Mouse (Mus musculus) gastrocnemius, adult 8-10 months (tissue): ENCODE results near the gene Fam192a. TPM values are rescaled to one million over a fixed set of nuclear protein-coding genes. Genes with fewer than 3 reads are reported as not detected.
A peak's percentile ranks its signal among the peaks of the same experiment; 100 is the strongest.

Experiments used
- DNase-seq, 2 experiments: peaks; one replicate each; pipeline ENCODE4 v3.0.0; 2022; ENCODE audit warnings: low spot score in 2 of 2
- total RNA-seq, 4 experiments: library from RNA; stranded (reverse); gene quantifications; 2 replicates each; pipeline ENCODE4 v1.2.4; 2022

Fam192a gene
- total RNA-seq, result 10 to 100 TPM; 16.9 to 23.1 (median 18.4) TPM

DNA sequence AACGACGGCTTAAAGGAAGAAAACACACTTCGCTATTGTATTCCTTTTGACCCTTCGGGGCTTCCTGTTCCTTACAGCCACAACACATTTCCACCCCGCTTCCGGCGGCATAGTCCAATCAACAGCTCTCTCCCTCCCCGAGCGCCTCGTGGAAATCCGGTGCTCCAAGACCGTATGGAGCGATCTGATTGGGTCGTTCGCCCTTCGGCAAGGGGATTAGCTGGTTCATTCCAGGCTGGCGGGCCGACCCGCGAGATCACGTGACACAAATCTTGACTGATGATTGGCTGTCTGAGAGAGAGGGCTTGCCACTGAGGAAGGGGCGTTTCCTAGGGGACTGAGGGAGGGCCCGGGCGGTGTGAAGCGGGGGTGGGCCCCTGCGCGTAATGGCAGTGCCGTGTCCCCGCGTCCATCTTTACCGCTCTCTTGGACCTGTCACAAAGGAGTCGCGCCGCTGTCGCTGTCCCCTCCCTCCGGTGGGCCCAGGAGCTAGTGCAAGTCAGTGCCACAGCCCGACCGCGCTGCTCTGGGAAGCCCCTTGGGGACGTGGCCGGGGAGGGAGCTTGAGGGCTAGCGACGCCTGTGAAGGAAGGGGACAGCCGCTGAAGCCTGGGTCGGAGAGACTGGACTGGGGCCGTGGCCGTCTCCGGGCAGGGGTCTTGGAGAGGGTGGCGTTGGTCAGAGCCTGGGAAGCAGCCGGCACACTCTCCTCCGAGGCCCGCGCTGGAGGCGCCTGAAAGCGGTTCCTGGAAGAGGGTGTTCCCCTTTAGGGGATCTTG lies at the start of gene Fam192a, which contains the start of gene Rspry1:
TSS of gene Fam192a (minus strand) at position 391 of the 779 bp plus-strand sequence.
TSS of gene Rspry1 (plus strand) at position 331 of the 779 bp plus-strand sequence.
- DNase-seq, result peak; percentile 99

DNA sequence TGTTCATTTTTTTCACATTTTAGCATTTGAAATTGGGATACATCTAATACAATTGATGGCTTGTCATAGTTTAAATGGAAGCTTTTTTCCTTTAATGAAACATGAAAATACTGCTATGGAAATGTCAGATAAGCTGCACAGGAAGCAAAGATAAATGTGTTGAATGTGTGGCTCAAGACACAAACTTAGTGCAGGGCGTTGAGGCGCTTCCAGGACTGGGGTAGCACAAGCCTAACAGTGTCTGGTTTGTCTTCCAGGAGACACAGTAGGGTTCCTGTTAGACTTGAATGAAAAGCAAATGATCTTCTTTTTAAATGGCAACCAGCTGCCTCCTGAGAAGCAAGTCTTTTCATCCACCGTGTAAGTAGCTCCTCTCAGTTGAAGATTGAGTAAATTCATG lies 47.7 kb upstream of the Fam192a start:
- DNase-seq, result no peak

DNA sequence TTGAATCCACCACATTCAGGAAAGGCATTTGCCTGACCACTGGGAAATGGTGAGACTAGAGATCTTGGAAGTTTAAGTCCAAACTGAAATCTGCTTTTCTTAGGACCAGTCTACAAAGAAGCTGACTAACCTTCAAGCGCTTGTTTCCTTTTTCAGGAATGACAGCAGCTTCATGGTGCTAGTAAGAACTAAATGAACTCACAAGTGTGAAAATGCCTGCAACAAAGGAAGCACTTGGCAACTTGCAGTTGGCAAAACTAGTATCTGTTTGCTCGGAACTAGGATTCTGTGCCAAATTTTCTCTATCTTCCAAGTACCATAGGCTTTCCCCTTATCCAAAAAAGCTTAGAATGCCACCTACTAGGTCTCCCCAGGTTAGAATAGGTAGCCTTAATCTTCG lies 44.4 kb upstream of the Fam192a start:
- DNase-seq, result no peak

DNA sequence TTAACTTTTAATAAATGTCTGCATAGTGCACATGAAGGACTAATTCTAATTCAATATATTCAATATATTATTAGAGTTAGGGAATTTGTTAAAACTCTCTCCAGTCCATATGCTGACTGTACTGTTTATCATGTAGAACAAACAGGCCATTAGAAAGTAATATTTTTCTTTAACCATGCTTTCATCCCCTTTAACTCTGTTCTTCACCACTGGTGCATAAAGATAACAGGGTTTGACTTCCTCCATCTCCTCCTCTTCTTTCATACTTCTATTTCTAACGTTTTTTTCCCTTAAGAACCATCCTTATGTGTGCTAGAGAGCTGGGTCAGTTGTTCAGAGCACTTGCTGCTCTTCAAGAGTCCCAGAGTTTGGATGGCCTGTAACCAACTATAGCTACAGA lies 43.4 kb upstream of the Fam192a start:
- DNase-seq, result no peak

DNA sequence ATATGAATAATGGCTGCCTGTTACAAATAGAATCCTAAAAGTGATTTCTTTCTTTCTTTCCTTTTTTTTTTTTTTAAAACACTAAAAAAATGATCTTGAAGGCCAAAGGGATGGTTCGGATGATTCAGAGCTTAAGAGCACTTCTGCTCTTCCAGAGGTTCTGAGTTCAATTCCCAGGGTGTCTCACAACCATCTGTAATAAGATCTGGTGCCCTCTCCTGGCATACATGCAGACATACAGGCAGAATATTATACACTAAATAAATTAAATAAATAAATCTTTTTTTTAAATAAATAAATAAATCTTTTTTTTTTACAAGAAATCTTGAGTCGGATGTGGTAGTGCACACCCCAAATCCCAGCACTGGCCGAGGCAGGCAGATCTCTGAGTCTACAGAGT lies 40.1 kb upstream of the Fam192a start:
- DNase-seq, result no peak

DNA sequence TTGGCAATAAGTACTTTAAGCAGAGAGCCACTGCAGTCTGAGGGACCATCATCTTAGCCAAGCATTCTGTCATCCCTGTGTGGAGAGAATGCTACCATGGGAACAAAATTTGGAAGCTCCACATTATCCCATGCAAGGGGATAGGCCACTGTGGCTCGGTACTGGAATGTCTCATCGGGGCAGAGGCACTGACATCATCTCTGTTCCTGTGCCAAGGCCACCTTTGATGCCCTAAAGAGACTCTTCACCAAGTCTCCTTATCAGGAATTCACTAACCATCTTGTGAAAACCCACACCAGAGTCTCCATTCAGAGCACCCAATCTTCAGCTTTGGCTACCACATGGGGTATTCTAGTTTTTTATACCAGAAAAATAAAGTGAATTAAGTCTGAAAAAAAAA lies 39.4 kb upstream of the Fam192a start:
- no peak for DNase-seq

DNA sequence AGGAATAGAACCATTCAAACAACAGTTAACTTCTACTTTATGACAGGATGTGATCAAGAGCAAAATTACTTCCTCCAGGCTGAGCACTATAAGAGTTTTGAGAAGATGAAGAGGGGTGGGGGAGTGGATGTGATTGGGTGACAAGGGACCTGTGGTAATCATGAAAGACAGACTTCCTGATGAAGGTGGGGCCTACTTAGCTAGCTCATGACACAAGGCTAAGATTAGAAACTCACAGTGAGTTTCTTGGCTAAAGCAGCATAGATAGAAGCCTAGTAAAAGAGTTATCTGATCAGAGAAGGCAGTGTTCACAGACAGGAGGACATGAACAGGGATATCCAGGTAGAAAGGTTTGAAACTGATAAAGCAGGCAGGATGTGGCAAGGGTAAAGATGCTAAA lies 32.4 kb upstream of the Fam192a start:
- no peak for DNase-seq

DNA sequence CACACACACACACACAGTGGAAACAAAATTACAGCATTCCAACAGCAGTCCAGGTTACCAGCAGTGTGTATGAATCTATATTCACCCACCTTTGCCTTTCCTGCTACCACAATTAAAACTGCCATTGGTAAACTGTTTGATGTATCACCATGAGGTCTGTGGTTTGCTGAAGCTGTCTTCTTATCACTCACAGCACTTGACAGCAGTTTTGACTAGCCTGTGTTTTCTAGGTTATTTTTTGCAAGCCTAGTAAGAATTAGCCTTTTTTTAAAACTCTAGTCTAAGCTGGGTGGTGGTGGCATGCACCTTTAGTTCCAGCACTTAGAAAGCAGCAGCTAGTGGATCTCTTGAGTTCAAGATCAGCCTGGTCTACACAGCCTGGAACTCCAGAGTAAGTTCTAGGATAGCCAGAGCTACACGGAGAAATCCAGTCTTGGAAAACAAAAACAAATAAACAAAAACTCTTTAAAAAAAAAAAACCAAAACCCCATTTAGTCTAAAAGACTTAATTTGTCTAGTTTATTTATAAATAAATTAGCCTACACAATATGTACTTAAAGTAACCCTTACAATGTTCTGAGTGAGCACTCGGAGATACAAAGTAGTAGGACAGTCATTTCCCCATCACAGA lies 31.9 kb upstream of the Fam192a start:
- no peak for DNase-seq

DNA sequence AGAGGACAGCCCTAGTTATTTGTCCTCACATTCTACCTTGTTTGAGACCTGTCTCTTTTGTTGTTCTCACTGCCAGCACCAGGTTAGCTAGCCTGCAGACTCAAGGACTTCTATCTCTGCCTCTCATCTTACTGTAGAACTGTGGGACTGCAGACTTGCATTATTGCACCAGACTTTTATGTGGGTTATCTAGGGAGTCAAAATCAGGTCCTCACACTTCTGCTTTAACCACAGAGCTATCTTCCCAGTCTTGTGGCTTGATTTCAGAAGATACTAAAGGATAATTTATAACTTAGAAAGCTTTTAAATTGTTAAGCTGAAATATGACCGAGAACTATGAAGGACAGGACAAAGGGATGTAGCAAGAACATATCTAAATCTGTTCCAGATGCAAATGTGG lies 23.1 kb upstream of the Fam192a start:
- DNase-seq, result no peak

DNA sequence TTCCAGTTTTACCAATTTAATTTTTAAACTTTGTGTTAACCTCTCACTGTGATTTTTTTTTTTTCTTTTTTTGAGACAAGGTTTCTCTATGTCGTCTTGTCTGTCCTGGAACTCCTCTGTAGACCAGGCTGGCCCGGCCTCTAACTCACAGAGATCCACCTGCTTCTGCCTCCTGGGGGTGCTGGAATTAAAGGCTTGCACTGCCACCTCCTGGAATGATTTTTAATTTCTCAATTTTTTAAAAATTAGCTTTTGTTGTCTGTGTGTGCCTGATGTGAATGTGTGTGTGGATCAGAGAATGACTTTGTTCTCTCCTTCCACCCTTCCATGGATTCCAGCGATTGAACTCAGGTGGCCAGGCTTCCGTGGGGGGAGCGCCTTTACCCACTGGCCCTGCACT lies 5.3 kb upstream of the Fam192a start:
- no peak for DNase-seq

DNA sequence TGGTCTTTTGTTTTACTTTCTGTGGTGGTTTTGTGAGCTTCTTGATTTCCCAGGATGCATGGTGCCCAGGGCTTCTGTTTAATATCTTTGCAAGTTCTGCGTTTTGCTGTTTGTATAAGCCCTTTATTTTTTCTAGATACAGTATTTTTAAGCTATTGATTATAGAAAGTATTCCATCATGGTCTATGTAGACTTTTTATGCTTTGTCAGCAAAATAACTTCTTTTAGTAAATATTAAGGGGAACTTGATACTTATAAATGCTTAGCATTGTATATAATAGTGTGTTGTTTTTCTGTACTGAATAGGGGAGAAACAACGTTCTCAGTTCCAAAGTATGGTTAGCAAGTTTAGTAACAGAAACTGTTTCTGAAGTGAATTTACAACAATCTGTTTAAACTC lies 2.2 kb upstream of the Fam192a start:
- DNase-seq, result no peak

DNA sequence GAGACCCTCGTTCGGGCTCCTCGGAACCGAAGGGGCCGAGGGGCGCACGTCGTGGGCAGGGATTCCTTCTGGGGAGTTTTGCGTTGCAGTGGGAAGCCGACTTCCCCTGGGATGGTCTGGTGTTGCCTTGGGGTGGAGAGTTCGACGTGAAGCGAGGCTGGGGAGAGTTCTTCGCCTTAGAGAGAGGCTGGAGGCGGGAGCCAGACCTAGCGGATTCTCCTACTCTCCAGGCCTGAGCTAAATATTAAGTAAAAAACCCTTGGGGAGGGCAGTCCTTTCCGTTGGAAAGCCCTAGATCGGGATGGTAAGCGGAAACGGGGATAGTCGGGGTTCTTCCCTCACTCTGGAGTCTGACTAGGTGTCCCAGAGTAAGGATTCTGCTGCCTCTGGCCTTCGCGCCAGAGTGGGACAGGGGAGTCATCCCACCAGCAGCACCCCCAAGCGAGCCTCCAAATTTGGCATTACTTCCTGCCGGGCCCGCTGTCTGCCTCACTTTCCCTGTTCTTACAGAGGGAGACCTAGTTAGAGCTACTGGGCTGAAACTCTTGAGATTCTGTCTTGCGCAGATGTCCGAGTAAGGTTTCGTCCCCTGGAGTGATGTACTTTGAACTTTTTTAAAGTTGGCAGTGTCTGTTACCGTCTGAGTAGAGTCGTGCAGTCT lies 804 bp upstream of the Fam192a start:
- DNase-seq, result no peak

DNA sequence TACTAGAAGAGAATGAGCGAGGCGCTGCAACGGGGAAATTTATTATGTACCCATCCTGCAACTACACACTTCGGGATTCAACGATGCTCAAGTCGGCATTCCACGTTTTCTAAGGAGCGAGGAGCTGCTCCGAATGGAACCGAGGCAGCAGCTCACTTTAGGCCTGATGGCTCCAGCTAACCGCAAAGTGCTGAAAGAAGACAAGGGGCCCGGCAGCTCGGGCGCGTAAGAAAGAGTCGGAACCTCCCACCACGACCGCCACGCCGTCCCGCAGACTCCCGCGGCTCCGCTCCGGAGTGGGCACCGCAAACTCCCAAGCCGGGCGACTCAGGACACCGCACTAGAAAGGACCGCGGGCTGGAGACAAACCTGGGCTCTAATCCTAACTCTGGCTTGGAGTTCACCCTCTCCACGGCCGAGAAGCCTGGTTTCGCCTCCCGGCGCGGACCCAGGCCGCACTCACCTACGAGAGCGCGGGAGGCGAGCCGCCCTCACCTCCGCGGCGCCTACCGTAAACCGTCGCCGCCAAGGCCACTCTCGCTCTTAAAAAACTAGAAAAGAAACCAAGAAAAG lies 677 bp downstream of the Fam192a start:
- DNase-seq, result no peak

DNA sequence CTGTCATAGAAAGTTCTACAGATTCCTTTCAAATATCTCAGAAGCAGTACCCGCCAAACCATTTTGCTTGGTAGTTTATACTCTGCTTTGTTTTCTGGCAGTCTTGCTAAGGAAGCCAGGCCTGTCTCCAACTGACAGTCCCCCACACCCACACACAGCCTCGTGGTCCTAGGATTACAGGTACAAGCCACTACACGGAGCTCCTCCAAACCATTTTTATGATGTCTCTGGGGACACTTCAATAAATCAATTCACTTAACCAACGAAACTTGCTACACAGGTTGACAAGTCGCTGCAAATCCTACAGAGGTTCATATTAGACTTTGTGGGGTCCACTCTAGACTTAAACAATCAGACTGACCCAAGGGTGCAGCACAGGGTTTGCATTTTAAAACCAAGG lies 1.3 kb downstream of the Fam192a start:
- DNase-seq, result no peak

DNA sequence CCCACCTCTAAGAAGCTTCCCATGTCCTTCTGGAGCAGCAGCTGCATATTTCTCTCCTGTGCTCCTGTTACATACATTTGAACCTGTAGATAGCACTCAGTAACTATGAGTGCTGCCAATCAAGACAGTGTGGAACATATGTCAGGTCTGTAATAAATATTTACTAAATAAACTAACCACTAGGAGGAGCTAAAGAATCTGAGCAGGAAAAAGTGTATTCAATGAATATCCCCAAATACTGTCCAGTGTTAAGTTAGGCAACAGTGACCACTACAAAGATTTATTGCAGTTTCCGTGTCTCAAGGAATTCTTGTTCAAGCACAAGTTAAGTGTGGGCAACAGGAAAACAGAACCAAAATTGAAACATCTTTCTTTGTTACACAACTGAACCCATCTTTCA lies 7.6 kb downstream of the Fam192a start:
- DNase-seq, result no peak

DNA sequence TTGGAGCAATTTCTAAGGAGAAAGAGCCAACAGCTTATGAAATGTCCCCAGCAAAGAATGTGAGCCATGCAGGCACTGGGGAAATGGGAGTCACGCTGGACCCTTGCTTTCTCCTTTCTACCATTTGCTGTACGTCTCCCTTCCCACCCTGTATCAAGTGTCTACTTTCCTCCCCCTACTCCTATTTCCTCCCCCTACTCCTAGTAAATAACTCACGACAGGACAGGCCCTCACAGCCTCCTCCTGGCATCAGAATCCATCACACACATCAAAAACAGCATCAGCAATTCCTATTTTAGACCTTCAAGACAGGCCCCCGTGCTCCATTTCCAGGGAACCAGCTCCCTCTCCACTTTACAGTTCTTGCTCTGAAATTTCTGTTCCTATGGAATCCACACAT lies 10.1 kb downstream of the Fam192a start:
- DNase-seq, result no peak

DNA sequence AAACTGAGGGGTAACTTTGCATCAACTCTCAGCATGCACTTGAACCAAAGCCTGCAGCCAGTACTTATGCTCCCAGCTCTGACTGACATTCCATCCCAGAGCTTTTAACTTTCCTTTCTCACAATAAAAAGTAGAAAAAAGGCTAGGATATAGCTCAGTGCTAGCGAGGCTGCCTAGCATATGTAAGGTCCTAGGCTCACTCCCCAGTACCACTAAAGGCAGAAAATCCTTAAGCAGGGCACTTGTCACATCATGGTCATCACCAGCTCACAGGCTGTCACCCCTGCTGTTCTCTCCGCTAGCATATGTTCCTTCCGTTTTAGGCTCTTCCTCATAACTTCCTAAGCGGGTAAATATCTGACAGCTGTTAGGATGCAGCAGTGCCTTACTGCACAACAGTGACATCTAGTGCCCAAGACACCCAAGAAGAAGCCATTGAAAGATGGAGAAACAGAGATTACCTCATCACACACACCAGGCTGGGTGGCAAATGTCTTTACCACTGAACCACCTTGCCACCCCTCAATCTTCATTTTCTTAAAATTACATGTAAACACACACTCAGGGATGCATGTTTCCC lies 17.5 kb downstream of the Fam192a start:
- DNase-seq, result peak in 1 of 2 experiments; percentile 43

DNA sequence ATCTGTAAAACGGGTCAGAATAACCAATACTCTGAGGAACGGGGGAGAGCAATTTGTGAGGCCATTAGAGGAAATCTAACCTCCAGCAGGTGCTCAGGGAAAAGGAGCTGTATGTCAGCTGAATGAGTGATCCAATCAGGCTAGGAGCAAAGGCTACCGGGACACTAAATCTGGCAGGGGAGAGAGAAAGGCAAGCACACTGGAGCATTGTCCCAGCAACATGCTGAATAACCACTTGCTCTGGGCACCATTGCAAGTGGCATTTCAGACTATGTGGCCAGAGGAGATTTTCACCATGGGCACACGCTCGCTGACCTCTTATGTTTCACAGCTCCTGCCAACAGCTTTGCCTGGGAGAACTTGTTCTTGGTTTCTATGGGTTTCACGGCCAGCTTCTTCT lies 19.2 kb downstream of the Fam192a start:
- DNase-seq, result peak in 1 of 2 experiments; percentile 32

DNA sequence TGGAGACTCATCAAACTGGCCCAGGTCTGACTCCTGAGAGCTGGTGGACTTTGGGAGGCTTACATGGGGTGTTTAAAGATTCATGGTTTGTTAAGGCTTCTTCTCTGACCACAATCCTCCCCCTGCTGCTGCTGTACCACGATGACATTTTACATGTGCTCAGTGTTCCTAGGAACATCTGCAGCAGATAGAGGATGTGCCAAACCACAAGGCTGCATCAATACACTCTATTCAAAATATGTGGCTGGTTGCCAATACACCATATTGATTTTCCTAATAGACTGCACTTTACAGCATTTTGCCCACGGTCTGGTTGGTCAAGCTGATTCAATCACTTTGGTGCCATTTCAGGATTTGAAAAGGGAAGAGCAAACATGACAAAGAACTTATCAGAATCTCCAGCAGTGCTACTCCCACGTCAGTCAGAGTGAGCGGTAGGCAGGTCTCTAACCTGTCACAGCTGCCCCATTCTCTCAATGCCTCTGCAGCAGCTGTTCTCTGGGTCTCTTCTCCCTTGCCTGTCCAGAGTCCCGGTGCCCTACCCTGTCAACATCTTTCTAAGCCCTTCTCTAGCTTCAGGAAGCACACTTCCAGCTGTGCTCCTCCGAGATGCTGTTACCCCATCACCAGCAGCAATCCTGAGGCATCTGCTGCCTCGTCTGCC lies 19.8 kb downstream of the Fam192a start:
- DNase-seq, result no peak

DNA sequence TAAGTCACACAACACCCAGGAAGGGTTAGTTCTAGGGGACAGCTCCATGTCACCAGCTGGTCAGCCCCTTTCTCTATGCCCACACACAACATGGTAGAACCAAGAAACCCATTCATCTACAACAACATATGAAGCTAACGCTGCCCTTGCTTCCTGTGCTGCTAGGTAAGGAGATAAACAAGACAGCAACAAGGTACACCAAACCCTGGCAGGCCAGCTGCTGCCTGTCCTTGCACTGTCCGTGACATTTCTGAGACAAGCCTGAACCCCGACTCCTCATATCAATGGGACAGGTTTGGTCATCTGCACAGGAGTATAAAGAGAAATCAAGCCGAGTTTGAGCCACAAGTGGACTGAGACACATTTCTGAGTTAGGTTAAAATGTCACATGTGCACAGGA lies 26.6 kb downstream of the Fam192a start:
- no peak for DNase-seq

DNA sequence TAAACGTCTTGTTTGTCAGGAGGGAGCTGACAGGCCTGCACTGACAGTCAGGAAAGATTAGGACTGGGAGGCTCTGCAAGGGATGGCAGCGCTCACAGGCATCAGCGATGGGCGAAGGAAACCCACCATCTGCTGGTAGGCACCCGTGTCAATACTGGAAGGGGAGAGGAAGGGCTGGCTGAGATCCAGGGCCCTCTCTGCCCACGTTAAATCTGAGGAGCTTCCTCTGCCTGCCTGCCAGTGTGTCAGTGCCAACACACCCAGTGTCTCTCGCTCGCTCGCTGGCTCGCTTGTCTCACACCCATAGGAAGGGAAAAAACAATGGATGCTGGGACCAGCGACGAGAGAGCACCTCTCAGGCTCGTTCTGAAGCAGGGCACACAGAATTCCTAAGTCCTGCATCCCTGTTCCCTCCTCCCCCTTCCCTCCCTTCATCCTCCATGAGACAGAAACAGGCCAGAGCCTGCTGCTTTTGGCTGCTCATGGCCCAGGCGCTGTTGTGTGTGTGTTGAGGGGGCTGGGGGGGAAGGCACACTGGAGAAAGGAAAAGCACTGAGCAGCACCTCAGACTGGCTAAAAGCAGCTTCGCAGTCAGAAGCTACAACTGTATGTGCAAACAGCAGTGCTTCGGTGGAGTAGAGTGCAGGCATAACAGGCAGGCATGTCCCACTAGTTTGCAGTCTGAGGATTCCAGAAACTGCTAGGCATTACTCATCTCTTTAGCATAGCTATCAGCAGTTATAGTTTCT lies 27.5 kb downstream of the Fam192a start:
- DNase-seq, result no peak
